Mouse (Mus musculus) lung, embryonic 16.5 days (tissue): ENCODE results near the gene Ostf1. TPM values are rescaled to one million over a fixed set of nuclear protein-coding genes. Genes with fewer than 3 reads are reported as not detected.

Experiments used
- ATAC-seq: fragments of 200-750 bp; cut with Nextera tagmentation; 2 replicates; pipeline ENCODE4 v1.8.0; 2017; ENCODE audit warnings: low read depth, mild to moderate bottlenecking, moderate library complexity
- H3K27ac ChIP-seq: fragments of 300-500 bp; sonication (generic); 2 replicates; pipeline ENCODE4 v1.5.1; 2014; ENCODE audit warnings: mild to moderate bottlenecking, control low read depth, low read length
- H3K27me3 ChIP-seq: fragments of 300-500 bp; sonication (generic); 2 replicates; pipeline ENCODE4 v1.6.1; 2014; ENCODE audit warnings: low read depth, low read length, mixed read lengths; ENCODE audit not compliant: control insufficient read depth, insufficient read depth
- H3K36me3 ChIP-seq: fragments of 300-500 bp; sonication (generic); 2 replicates; pipeline ENCODE4 v1.6.1; 2014; ENCODE audit warnings: low read length; ENCODE audit not compliant: control insufficient read depth, insufficient read depth
- H3K4me1 ChIP-seq: fragments of 300-500 bp; sonication (generic); replicated peaks from 2 replicates; pipeline ENCODE4 v1.6.1; 2014; ENCODE audit warnings: low read length, mixed read lengths; ENCODE audit not compliant: control insufficient read depth, insufficient read depth
- H3K4me2 ChIP-seq: fragments of 300-500 bp; sonication (generic); 2 replicates; pipeline ENCODE4 v1.6.1; 2014; ENCODE audit warnings: low read depth, low read length, control low read depth
- H3K4me3 ChIP-seq: fragments of 300-500 bp; sonication (generic); 2 replicates; pipeline ENCODE4 v1.5.1; 2014; ENCODE audit warnings: mild to moderate bottlenecking, low read length, control low read depth
- H3K9ac ChIP-seq: fragments of 300-500 bp; sonication (generic); 2 replicates; pipeline ENCODE4 v1.6.1; 2014; ENCODE audit warnings: low read length, control low read depth
- H3K9me3 ChIP-seq: fragments of 300-500 bp; sonication (generic); 2 replicates; pipeline ENCODE4 v1.6.1; 2016; ENCODE audit warnings: low read length; ENCODE audit not compliant: control insufficient read depth
- WGBS: fragments of 180-500 bp; shearing (Covaris S2); extraction: QIAGEN DNeasy Blood & Tissue Kit; methylation state at CpG from one replicate; pipeline ENCODE4 v1.1.7; 2014; 5-methylcytosine and 5-hydroxymethylcytosine counted together
- polyA plus RNA-seq: library from polyadenylated mRNA; unstranded; fragments of >200 nt; fragmentation: Nextera tagmentation; extraction: Ambion mirVana; gene quantifications from 2 replicates; pipeline ENCODE4 v1.2.1, GENCODE M21; 2015

Gene Ostf1
- polyA plus RNA-seq: 111 and 122 TPM in 2 replicates

DNA sequence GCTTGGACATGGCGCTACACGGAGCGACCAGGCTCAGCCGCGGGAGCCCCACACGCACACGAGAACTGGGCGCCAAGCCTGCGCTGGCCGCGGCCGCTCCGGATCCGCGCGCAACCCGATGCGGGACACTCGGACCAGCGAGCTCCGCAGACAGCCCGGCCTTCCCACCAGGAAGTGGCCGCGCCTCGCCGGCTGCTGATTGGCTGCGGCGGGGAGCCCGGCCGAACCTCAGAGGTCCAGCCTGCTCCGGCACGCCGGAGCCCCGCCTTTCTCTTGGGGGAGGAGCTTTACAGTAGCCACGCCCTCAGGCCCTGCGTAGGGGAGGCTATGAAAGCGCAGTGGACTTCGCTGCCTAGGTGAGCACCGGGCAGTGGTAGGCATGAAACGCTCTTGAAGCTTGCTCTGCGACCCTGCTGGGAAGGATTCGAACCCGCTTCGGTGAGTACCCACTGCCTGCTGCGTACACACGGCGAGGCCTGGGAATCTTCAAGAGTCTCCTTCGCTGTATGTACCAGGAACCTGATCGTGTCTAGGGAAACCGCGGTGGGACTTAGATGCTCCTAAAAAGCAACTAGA lies at the start of gene Ostf1, which contains the start of gene Nmrk1:
Gene Ostf1, minus strand, starts transcription at position 180 of the 576 bp plus-strand sequence.
Gene Nmrk1, plus strand, starts transcription at position 307 of the 576 bp plus-strand sequence.
- WGBS: under 1% methylated on average over 51 of the region's 51 CpGs
- ATAC-seq: peak; percentile 99
- peaks cover 13% of the 10 kb centered on the region for H3K4me1 ChIP-seq

DNA sequence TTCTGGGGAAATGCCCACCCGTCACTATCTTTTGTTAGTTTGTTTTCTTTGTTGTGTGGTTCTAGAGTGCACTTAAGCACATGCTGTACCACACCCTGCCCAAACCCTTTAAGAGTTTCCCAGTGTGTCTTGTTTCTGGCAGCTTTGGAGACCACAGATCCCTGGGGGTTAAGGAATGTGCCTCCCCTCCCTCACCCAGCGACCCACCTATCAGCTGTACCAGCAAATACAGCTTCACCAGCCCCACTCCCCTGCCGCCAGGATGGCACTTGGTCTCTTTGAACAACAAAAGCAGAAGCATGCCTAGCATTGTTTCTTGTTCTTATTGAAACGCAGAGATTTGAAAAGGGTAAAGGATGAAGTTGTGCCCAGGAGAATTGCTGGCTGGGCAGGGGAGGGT lies 41.5 kb upstream of the Ostf1 start:
- no peak overlapping the region for H3K27ac ChIP-seq
- no peak for ATAC-seq
- no peak overlapping the region for H3K4me3 ChIP-seq
- no peaks in the 10 kb centered on the region for H3K9me3 ChIP-seq
- no peaks in the 10 kb centered on the region for H3K27me3 ChIP-seq
- peak overlapping the region; percentile 36; the same call in 1 of the 2 replicates for H3K9ac ChIP-seq
- peak overlapping the region; percentile 31; the same call in 1 of the 2 replicates for H3K4me2 ChIP-seq
- H3K36me3 ChIP-seq: no peaks in the 10 kb centered on the region
- 46% methylated on average over 4 of the region's 4 CpGs for WGBS
- peaks cover 24% of the 10 kb centered on the region for H3K4me1 ChIP-seq

More for the DNA sequence above, at the start of gene Ostf1, which contains the start of gene Nmrk1:
- Histone ChIP-seq H3K27ac (peak within 1 kb of the TSS; percentile 95), H3K27me3 (no peaks in the 10 kb centered on the region), H3K9ac (peak within 1 kb of the TSS; percentile 86), H3K36me3 (no peaks in the 10 kb centered on the region), H3K4me3 (peak within 1 kb of the TSS; percentile 93), H3K9me3 (no peaks in the 10 kb centered on the region), H3K4me2 (peak within 1 kb of the TSS; percentile 54)

DNA sequence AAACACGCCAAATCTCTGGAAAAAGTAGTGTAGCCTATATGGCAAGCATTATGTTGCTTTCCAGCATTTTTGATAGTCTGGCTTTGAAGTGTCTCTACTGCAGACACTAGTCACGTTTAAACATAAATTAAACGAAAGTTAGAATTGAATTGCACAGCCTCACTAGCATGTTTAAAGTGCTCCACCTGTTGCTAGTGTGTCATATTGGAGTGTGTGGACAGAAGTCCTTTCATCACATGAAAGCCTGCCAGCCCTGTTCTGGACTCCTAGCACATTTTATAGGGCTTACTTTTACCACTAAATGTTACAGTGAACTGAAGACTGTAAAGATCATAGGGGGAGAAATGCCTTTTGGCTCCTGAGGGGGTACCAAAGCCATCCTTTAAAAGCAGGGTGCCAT lies 40.9 kb upstream of the Ostf1 start:
- ATAC-seq: no peak
- Histone ChIP-seq H3K9ac (0 out of 2 replicates have a peak overlapping the region, but pooled peaks have one; percentile 2), H3K27ac (no peak overlapping the region), H3K27me3 (no peaks in the 10 kb centered on the region), H3K4me2 (peak overlapping the region; percentile 59), H3K36me3 (no peaks in the 10 kb centered on the region), H3K9me3 (no peaks in the 10 kb centered on the region), H3K4me3 (peak overlapping the region; percentile 85), H3K4me1 (peaks cover 24% of the 10 kb centered on the region)
- 39% methylated on average over 3 of the region's 3 CpGs for WGBS

DNA sequence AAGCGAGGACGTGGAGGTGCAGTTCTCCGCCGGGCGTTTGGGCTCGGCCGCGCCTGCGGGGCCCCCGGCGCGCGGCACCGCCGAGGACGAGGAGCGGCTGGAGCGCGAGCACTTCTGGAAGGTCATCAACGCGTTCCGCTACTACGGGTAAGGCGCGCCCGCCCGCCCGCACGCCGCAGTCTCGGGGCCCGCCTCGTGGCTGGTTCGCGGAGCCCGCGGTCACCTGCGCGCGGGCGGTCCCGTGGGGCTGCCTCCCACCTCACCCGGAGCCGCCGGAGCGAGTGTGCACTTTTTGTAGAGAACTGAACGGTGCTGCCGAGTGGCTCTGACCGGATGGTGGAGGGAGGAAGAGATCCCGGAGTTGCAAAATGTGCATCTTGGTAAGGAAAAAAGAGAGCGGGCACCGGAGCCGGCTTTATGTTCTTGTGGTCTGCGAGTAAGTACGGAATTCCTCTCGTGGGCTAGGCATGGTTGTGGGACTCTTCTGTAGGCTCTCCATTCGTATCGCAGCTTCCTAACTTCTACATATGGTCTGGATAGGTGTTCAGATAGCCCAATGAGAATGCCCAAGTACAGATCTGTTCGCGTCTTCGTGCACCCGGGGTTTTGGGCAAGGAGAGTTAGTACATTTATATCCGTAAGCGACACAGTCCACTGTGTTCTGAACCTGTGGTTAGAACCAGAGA lies 39.6 kb upstream of the Ostf1 start:
- peak; percentile 70 for ATAC-seq
- Histone ChIP-seq H3K4me3 (peak overlapping the region; percentile 85), H3K27ac (peak overlapping the region; percentile 87), H3K27me3 (no peaks in the 10 kb centered on the region), H3K9ac (peak overlapping the region; percentile 87), H3K36me3 (no peaks in the 10 kb centered on the region), H3K4me2 (peak overlapping the region; percentile 59), H3K4me1 (peaks cover 22% of the 10 kb centered on the region), H3K9me3 (no peaks in the 10 kb centered on the region)
- WGBS: 0% methylated on average over 50 of the region's 64 CpGs

DNA sequence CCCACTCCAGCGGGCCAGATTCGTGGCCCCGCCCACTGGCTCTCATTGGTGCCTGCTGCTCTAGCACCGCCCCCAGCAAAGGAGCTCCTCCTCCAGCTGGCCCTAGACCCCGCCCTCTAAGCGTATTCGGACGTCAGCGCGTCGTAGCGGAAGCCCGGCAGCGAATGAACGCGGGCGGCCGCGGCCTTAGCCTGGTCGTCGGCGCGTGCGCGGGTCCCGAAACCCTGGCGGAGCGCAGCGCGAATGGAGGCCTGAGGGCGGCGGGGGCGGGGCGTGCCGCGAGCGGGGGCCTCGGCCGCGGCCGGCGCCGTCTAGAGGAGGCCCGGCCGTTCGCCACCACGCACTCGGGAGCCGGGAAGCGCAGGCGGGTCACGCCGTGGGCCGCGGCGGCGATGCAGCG lies 39.0 kb upstream of the Ostf1 start, which contains the start of gene Carnmt1:
Gene Carnmt1, plus strand, starts transcription at position 157 of the 400 bp plus-strand sequence.
- peak; percentile 98 for ATAC-seq
- peak within 1 kb of the TSS; percentile 87 for H3K9ac ChIP-seq
- no peaks in the 10 kb centered on the region for H3K27me3 ChIP-seq
- under 1% methylated on average over 49 of the region's 58 CpGs for WGBS
- peaks cover 19% of the 10 kb centered on the region for H3K4me1 ChIP-seq
- no peaks in the 10 kb centered on the region for H3K36me3 ChIP-seq
- peak within 1 kb of the TSS; percentile 59 for H3K4me2 ChIP-seq
- no peaks in the 10 kb centered on the region for H3K9me3 ChIP-seq
- peak within 1 kb of the TSS; percentile 87 for H3K27ac ChIP-seq
- peak within 1 kb of the TSS; percentile 85 for H3K4me3 ChIP-seq

DNA sequence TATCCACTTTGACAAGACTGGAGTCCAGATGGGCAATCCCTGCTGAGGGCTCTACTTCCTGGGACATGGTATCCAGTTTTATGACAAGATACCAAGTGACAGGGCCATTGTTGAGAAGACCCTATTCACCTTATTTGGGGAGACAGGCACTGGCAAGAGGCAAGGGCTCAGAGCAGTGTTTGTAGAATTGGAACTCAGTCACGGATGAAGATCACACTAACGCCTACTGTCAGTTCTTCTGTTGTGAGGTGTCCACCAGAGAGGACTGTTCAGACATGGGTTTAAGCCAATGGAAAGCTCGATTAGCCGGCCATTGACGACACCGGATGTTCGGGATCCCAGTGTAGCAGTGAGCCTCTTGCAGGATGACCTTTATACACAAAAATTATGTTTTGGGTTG lies 37.9 kb upstream of the Ostf1 start:
- Histone ChIP-seq H3K9ac (no peak overlapping the region), H3K9me3 (no peaks in the 10 kb centered on the region), H3K4me2 (no peak overlapping the region), H3K4me1 (peaks cover 19% of the 10 kb centered on the region), H3K36me3 (no peaks in the 10 kb centered on the region), H3K27ac (no peak overlapping the region), H3K4me3 (no peak overlapping the region), H3K27me3 (no peaks in the 10 kb centered on the region)
- WGBS: 92% methylated on average over 7 of the region's 7 CpGs
- ATAC-seq: no peak

DNA sequence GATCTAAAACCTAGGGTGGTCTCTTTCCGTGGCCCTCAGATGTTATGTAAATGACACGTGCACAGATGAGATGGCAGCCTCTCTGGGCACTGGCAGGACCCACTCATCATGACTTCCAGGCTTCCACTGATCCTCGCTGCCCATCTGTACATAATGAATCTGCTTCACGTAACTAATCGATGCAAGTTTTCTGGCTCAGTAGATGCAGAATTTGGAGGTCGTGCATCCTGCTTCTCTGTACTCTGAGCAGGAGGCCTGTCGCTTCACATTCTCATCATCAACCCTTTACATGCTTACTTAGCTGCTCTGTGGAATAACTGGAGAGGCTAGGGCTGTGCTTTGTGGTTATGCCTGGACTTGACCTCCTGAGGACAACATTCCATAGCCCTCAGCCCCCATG lies 35.3 kb upstream of the Ostf1 start:
- WGBS: 87% methylated on average over 7 of the region's 7 CpGs
- no peak overlapping the region for H3K4me2 ChIP-seq
- no peak for ATAC-seq
- H3K27ac ChIP-seq: no peak overlapping the region
- H3K9me3 ChIP-seq: no peaks in the 10 kb centered on the region
- no peaks in the 10 kb centered on the region for H3K36me3 ChIP-seq
- no peak overlapping the region for H3K4me3 ChIP-seq
- no peak overlapping the region for H3K9ac ChIP-seq
- H3K27me3 ChIP-seq: no peaks in the 10 kb centered on the region
- peaks cover 3% of the 10 kb centered on the region for H3K4me1 ChIP-seq

DNA sequence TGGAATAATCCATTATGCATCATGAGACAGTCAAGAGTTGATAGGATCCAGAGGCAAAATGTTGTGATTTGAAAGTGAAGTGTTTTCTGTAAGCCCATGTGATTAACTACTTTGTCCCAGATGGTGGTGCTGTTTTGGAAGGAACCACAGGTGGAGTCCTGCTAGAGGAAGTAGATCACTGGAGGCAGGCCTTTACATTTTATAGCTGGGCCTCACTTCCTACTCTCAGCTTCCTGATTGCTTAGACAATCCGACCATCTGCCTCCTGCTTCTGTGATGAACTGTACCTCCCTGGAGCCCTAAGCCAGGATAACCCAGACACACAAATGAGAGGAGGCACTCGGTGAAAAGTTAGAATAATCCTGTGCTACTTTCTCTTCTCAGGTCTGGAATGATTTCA lies 32.3 kb upstream of the Ostf1 start:
- H3K9me3 ChIP-seq: no peaks in the 10 kb centered on the region
- no peak overlapping the region for H3K4me3 ChIP-seq
- 53% methylated on average over 2 of the region's 2 CpGs for WGBS
- H3K27me3 ChIP-seq: no peaks in the 10 kb centered on the region
- no peak for ATAC-seq
- no peaks in the 10 kb centered on the region for H3K4me1 ChIP-seq
- no peak overlapping the region for H3K27ac ChIP-seq
- H3K36me3 ChIP-seq: no peaks in the 10 kb centered on the region
- H3K4me2 ChIP-seq: no peak overlapping the region
- H3K9ac ChIP-seq: no peak overlapping the region

DNA sequence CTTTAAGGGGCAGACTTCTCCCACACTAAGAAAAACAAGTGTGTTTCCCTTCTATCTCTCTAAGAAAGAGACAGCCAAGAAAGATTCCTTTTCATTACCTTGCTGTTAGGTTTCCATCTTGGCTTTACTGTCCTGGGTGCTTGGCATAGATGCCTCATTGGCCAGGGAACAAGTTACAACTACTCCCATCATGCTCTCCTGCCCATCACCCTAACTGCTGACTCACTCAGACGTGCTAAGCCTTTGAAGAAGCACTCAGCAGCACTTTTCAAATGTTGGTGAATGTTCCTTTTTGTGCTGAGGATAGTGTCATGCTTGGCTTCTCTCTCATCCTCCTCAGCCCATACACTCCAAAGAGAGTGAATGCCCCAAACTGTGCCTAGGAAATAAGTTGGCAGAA lies 30.1 kb upstream of the Ostf1 start:
- Histone ChIP-seq H3K9ac (no peak overlapping the region), H3K27me3 (no peaks in the 10 kb centered on the region), H3K4me3 (no peak overlapping the region), H3K4me2 (no peak overlapping the region), H3K36me3 (no peaks in the 10 kb centered on the region), H3K4me1 (no peaks in the 10 kb centered on the region), H3K27ac (no peak overlapping the region), H3K9me3 (no peaks in the 10 kb centered on the region)
- no peak for ATAC-seq
- 45% methylated on average over 1 of the region's 1 CpGs for WGBS
